Mouse (Mus musculus) 416B (cell line): ENCODE results near the gene Sobp.

Experiments
- DNase-seq: peaks from one replicate; pipeline ENCODE4 v3.0.0; 2011; ENCODE audit warnings: low read depth

Sobp gene

DNA sequence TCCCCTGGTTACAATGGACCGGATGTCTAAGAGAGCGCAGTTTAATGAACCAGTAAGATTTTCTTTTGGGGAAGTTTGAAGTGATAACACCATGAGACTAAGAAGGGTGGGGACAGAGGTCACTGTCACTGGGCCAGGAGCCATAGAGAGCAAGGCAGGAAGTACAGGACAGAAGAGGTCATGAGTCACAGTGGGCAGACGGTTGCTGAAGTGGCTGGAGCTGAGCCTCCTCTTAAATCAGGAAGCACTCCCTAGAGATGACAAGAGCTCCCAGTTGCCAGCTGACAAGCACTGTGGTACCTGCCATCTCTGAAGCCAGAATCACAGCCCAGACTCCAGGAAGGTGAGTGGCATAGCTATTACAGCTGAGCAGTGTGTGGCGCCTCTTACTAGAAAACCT lies 139.5 kb downstream of the Sobp start:
- peak; percentile 92 for DNase-seq

DNA sequence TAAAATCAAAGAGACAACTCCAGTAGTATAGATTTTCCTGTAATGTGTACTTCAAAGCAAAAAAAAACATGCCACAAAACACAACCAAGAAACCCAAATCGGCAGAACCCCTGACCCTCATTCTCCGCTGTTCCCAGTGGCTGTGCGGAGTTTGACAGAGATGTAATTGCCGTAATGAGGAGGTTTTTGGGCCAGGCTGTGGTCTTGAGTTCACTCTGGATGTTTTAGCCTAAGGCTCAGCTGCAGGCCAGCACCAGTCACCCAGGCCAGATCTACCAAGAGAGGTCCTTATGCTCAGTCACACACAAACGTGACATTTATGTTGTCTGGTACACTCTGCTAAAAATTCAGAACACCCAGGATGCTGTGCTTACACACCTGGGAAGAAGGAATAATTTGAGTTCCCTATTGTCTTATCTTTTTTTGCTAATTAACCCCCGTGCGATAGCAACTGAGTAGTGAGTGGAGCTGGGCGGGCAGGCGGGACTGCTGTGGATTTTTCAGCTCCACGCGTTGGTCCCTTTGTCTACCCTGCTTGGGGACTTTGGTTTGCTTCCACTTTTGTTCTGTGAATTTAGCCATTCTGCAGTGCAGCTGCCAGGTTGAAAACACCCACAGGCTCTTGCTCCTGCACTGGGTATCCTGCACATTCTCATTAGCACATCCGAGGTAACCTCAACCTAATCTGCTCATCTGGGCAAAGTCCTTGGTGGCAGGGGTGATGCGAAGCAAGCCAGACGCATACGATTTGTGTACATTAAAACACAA lies 140.7 kb downstream of the Sobp start:
- DNase-seq = no peak

DNA sequence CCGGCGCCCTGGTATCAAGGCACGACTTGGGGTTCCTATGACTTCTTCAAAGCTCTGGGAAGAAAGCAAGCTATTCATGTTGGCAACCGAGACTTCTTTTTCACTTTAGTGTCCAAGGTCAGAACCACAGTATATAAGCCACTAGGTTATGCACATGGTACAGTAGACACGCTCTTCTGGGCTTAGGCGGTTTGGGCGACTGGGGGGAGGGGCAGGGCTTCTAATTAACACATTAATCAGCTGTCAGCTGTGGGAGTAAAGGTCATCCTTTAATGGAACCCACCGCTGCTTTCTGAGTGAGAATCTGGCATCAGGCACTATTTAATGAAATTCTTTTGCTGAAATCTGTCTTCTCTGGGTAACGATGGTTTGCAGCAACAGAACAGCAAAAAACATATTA lies 147.3 kb downstream of the Sobp start:
- no peak for DNase-seq

DNA sequence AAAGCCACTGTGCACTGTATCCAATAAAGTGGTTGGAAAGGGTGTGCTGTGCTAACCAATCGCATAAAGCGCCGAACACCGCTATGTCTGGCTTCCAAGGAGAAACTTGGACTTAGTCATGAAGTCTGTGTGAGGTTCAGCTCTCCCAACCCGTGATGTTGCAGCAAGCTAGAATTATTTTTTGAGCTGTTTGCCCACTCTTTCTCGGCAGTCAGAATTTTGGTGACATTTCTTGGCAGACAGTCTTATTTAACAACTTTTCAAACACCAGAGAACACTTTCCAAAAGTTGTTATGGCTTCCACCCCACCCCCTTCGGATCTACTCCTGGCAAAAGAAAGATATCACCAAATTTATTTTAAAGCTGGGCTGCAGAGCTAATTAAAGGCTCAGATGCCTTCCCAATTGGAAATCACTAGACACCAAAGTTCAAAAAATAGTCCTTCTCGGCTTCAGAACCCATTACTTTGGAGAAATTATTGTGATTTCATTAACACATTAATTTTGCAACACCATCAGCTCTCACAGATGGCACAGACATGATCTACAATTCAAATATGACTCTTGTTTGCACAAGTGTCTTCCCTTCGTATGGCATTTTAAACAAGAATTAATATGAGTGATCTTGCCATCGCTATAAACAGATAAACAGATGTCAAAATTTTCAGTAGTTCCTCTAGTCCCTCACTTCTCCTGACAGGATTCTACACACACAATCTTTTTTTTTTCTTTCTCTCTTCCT lies 150.7 kb downstream of the Sobp start:
- DNase-seq = no peak

DNA sequence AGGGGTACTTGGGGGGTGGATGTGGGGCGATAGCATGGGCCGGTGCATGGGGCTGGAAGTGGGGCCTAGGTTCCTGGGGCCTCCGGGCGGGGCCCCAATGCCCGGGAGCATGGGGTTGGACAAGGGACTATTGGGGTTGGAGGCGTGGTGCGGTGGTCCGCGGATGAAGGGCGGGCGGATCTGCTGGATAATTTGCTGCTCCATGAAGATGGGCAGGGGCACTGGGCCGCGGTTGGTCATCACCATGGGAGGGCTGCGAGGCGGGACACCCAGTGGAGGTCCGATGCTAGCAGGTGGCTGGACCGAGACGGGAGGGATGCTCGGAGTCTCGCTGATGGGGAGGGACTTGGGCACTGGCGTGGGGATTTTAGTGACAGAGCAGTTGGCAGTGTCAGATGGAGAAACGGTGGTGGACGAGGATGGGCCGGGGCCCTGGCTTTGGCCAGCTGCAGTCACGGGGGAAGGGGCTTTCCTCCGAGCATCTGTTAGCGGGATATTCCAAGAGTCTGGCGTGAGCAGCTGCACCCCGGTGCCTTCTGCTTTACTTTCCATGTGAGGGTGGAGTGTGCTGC lies 152.1 kb downstream of the Sobp start:
- DNase-seq = no peak

DNA sequence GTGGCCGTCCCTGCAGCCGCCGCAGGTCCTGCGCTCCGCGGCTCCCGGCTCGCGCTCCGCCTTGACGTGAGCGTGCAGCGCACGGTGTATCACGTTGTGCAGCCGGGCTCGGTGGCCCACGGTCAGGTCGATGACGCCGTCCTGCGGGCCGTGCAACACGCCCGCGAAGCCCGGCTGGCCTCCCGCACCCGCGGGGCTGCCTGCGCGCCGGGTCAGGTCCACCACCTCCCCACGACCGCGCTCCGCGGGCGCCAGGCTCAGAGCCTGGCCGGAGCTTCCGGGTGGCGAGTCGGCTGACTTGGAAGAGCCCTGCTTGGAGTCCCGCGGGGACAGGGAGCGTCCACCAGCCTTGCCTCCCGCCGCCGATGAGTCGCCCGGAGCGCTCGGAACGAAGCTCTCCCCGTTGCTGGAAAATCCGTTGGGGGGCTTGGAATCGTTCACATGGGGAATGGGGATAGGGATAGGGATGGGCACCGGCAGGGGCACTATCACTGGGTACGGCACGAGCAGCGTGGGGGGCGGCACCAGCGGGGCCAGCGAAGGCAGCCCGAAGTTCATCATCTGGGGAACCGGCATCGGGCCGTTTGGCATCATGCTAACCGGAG lies 152.7 kb downstream of the Sobp start:
- no peak for DNase-seq

DNA sequence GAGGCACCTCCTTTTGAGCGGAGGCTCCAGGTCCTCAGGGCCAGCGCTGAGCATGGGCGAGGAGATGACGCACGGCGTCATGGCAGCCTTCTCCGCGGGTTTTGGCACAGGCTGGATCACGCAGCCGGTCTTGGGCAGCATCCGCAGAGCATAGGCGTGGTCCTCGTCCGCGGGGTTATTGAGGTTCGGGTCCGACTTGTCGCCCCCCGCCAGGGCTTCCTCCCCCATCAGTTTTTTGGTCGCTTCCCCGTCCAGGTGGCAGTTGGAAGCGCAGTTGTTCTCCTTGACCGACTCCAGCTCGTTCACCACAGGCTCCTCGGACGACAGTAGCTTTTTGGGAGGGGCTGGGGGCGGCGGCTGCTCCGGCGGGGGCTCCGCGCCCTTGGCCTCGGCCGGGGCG lies 153.3 kb downstream of the Sobp start:
- no peak for DNase-seq

DNA sequence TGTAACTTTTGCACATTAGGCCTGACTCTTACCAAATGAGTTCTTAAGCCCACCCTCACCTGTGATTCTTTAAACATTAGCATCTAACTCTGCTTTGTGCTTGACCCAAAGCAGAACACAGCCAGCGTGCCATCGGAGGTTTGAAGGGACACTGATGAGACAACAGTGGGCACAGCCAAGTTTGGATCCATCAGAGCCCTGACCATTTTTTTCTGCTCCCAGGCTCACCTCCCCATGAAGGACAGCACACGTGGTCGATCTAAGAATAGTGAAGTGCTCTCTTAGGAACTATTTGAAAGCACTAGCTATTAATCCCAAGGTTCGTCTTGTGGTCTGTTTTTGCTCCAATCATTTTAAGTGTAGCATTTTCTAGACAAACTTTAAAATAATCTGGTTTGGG lies 159.5 kb downstream of the Sobp start:
- DNase-seq = no peak

DNA sequence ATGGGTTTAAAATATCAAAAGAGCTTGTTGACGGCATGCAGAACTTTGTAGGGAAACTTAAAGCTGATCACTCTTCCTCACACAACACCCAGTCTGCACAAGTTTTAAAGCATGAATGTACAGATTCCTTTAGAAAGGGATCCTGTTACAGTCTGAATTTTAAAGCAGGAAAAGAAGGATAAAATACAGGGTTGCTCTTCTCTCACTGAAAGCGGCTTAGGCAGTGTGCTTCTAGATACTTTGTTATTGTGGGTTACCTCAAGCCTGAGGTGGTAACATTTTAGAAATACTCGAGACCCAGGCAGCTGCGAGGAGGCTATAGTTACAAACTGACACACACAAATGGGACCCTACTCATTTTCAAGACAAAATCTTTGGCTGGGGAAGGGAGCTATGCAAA lies 160.0 kb downstream of the Sobp start:
- no peak for DNase-seq

DNA sequence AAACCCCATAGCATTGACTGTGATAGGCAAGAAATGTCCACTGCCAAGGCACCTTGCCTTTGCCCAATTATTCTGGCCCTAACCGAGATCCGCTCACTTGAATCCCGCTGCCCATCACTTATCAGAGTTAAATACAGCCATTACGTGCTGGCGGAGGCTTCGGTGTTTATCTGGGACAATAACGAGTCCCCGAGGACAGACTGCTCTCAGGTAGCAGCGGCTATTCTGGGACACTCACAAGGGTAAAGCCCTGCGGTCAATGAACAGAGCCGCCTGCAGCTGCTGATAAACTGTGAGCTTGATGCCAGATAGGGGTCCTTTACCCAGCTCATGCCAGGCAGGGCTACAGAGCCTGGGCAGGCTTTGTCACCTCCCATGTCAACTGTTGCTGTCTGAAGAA lies 166.2 kb downstream of the Sobp start:
- no peak for DNase-seq

DNA sequence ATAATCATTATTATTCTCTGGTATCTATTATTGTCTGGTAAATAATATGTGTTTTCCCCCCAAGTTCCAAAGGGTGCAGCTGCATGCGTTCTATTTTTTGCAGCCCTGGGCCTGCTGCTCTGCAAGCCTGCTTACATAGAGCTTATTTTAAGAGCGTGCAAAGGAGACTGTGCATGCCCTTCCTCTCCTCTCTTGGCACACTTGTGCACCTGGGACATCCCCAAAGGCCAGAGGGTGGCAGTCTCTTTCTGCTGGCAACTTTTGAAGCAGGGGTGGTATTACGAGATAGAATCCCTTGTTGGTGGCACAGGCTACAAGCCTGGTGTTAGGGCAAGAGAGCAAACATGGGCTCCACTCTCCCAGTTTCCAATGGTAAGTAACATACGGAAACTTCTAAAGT lies 167.8 kb downstream of the Sobp start:
- DNase-seq = peak; percentile 32

DNA sequence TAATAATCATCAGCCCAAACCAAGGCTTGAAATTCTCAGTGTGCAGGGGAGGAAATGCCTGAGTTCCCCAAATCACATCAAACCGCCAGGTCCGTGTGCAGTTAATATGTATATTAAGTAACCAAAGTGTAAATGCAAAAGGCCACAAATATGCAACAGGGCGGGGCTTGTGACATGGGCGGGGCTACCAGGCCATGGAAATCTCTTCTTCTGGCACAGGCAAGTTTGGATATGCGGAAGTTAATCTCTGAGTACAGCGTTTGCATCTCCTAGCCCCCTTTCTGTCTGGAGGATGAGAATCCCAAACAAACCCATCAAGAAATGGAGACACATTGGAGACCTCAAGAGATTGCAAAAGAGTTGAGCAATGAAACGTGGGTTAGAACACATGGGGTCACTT lies 168.7 kb downstream of the Sobp start:
- DNase-seq = no peak

DNA sequence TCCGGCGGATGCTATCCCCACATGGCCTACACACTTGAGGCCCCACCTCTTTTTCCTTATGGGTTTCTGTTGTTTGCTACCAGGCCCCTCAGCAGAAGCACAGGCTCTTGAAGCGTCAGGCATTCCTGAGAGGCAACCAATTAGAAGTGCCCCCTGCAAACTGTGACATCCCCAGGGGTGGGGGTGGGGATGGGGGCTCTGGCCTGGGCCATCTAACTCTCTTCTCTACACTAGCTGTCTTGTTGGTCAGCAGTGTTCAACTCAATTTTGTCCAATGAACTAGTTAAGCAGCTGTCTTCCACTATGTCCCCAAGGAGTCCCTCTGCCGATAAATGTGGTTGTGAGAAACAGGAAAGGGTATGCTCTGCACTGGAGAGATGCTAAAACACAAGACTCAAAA lies 169.3 kb downstream of the Sobp start:
- DNase-seq = no peak

DNA sequence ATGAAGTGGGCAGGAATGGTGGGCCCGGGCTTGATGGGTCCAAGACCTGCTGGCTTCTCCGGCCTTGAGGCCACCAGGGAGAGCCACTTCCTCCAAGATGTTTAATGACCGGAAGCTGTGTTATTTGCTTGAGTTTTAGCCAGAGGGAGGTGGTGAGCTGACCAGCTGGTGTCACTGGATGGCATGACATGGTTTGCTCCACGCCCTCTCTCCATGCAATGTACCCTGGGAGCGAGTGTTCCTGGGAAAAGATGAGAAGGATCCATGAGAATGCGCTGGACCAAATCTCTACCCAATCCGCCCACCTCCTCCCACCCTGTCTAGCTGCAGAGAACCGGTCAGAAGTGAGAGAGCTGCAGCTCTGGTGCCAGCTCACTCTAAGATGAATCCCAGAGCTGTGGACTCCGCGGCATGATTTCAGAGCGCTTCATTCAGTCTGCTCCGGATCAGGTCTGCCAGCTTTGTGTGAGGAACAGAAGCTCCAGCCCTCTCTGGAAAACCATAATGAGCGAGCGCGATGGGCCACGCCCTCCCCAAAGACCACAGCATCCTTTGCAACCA lies 170.1 kb downstream of the Sobp start:
- DNase-seq = no peak

DNA sequence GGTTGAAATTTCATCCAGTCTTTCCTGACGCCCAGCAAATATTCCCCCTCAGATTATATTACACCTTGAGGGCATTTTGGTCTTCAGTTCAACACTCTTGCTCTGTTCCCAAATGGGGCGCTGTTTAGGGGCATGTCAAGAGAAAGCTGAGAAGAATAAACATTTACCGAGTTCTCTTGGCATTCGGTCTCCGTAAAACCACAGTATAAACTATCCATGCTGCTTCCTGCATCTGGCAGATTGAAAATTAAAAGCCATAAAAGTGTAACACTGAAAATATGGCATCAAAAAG lies 170.9 kb downstream of the Sobp start:
- no peak for DNase-seq

DNA sequence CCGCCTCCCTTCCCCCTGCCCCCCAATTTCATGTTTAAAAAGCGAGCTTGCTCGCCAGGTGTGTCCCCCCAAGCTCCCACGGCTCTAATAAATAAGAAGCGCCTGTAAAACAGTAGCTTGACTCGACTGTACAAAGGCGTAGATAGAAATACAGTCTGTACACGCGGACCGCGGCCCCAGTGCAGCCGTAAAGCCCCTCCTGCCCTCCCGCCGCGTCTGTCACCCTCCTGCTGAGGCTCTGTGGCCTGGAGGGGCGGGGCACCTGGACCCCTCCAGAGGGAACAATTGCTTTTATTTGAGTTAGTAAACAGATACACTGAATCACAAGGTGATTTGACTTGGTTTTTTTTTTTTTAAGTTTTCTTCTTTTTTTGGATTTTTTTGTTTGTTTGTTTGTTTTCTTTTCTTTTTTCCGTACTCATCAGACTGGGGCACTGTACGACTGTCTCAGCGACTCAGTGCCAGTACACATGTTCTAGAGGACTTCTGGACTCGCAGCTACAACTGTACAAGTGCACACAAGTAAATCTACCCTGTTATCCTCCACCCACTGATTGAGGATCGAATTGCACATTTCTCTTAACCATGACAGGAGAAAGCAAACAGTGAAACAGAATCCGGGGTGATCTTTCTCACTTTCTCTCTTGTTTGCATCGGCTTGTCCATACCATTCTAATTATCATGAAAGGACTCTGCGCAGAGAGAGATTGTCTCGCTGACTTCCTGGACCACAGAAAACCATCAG lies 171.4 kb downstream of the Sobp start:
- no peak for DNase-seq

DNA sequence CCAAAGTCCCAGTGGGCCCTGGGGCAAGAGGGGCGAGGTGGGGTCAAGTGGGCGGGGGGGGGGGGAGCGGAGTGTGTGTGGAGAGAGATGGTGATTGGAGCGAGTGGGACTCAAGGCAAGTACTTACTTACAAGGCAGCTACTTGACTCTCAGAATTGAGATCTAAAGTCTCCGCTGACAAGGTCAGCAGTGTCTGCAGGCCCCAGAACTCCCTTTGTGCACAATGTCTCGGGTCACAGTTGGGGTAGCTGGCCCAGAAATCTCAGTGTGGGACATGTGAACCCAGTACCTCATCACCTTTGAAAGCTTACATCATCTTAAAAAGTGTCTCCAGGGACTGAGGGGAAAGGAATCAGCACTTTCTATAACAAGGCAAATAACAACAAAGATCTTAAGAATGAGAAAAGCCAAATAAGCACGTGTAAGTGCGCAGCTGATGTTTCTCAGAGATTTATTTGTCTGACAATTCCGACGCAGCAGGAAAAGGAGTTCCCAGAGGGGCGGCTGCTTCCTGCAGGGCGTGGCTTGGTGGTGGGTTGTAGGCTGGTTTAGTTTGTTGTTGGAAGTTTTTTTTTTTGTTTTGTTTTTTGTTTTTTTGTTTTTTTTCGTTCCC lies 172.2 kb downstream of the Sobp start:
- DNase-seq = no peak

DNA sequence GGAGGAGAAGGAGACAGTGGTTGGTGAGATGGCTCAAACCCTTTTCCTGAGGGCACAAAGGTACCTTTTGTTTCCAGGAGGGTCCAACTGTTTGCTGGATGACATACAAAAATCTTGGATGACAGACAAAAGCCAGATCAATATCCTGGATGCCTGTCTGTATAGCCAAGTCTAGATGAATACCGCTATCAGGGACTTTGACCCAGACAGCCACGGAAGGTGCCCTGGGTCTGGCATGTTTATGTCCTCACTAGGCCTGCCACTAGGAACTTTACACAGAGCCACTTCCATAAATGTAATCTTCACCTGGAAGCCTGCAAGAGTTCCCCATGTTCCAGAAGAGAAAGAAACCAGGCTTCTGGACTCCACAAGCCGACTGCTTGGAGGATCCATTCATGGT lies 172.9 kb downstream of the Sobp start:
- DNase-seq = no peak

DNA sequence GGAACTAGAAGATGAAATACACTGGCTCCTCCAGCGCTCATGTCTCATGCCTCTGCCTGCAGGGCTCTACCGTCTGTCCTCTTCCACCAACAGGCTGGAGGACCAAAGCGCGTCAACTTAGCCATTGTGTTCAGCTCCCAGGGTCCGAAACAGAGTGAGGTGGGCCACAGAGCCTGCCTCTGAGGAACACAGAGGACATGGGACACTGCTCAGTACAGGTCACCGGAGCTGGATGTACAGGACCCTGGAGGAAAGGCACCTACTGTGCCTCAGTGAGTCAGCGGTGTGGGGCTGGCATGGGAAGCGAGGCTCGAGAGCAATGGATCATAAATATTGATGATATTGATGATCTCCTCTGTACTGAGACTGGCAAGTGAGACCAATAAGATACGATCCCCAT lies 175.0 kb downstream of the Sobp start:
- no peak for DNase-seq

DNA sequence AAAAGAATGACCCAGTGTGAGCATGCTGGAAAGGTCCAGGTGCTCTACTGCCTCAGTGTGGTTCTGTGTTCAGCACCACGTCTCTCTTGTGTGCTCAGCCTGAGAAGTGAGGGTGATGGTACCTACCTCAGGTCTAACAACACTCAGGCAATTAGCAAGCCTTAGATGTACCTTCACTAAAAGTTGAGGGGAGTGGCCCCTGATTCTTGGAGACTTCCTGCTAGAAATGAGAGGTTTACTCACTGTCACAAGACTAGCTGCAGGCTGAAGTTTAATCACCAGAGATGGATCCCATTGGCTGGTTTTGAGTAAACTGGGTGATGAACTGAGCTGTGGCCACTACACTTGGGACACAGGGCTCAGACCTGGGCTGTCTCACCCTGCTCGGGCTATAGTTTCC lies 177.1 kb downstream of the Sobp start:
- no peak for DNase-seq

DNA sequence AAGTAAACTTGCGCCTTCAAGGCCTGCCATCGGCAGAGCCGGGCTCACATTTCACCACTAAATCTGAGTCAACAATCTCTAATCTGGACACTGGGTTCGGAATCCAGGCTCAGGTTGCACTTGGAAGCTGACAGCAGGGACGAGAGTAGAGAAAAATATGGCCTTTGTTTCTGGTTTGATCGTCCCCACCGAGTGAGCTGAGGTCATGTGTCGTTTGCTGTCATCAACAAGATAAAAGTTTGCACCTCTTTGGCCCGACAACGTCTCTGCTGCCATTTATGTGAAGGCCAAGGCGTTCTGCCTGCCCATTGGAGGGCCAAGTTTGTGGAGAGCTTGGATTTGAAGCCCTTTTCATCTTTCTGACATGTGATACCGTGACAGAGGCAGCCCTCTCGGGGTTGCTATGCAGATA lies 178.8 kb downstream of the Sobp start:
- DNase-seq = no peak

DNA sequence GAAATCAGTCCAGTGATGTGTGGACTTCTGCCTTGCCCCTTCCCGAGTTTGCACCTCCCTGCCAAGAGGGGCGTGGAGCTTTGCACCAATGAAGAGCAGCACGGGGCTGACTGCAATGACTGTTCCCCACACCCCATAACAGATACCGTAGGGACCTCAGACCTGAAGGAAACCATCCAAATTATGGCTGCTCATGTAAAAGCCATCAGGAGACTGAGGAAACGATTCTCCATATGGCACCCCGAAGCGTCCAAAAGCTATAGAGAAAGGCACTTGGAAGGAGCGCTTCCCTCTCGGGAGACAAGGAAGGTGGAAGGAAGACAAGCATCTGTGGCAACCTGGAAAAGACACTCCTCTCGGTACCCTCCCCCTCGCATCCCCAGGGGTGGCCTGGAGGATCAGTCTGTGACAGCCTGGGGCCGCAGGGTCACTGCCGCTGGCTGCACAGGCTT lies 180.0 kb downstream of the Sobp start:
- DNase-seq = no peak
